Mouse (Mus musculus) CD4-positive helper T cell, adult 2 months (primary cell): Measurements from ENCODE around the gene Baz2b.
"Not testable (repeated sequence)": the region's sequence is repeated elsewhere in the genome, so short reads cannot be mapped to it uniquely, and the experiment has no call there.

Source experiments
- DNase-seq: peaks from one replicate; pipeline ENCODE4 v3.0.0-alpha.2; 2012; ENCODE audit warnings: low read depth, missing footprints, low spot score

The Baz2b gene

DNA sequence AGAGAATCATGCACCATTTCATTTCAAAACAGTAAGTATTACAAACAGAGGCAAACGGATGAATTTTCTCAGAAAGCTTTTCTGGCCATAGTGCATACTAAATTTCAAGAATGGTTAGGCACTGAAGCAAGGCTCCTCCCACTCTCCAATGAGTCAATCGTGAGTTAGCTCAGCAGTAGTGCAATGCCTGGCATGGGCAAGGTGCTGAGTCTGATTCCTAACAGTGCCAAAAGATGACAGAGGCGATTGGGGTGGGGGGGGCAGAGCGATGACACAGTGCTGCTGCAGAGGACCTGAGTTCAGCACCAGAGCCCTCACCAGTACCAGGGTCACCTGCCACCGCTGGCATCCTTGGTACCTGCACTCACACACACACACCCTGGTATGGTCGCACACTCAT, 339.1 kb downstream of the Baz2b start:
- no peak for DNase-seq

- no peak for DNase-seq
These were observed 347.0 kb downstream of the Baz2b start for GRCm38 (mm10) chr2:59862618-59863017.

DNA sequence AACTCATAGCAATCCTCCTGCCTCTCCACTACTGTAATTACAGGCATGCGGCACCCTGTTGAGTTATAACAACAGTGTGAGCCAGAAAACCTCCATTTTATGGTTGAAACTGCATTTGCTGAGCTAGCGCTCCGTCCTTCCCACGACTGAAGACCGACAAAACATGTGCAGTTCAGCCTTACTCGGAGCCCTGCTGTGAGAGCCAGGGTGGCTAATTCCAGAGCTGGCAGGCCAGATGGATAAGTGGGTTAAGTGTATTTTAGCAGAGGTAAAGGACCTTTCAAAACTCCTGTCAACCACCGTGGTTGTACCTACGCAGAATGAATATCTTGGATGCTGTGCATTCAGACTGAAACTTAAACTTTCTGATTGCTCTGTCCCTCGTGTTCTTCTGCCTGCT, 355.3 kb downstream of the Baz2b start:
- no peak for DNase-seq

GRCm38 (mm10) chr2:59853543-59853942, 356.1 kb downstream of the Baz2b start:
- no peak for DNase-seq

GRCm38 (mm10) chr2:59852916-59853315, 356.7 kb downstream of the Baz2b start:
- DNase-seq, result no peak

DNA sequence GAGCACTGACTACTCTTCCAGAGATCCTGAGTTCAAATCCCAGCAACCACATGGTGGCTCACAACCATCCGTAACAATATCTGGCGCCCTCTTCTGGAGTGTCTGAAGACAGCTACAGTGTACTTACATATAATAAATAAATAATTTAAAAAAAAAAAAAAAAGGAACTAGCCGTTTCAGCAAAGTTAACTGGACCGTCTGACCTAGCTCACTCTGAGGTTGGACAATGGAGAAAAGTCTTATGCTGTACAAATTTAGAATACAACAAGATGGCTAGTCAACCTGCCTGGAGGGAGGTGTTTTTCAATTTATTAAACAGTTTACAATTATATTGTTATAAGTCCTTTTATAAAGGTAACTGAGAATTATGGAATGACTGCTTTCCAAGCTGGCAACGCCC, 357.8 kb downstream of the Baz2b start:
- not testable (repeated sequence) for DNase-seq
